Mouse (Mus musculus): Measurements from ENCODE around the gene Hdgfl3. TPM values are rescaled to one million over a fixed set of nuclear protein-coding genes. Genes with fewer than 3 reads are reported as not detected.

Hdgfl3 gene
- total and polyA plus RNA-seq, 3 experiments: 0.26 TPM; not detected in 2

DNA sequence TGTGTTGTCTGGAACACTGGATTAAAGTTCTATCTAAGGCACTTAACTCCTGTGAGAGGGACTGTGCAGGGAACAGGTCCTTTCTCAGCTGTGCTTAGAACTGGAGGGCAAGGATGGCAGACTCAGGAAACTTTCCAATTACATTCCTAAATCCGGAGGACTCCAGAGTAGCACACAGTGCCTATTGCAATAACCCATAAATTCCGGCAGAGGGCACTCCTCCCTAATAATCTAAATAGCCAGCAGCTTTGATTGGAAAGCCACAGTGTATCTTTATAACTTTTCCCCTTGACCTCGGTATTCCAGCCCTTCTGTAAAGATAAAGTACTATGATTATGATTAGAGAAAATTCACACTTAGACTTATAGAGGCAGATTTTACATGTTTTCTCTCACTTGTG, 25.4 kb upstream of the Hdgfl3 start (continued):
- TF ChIP-seq ZC3H11A (IDR thresholded peaks at IDR 0.05; ENCODE audit: low read depth, low read length): 0 out of 2 replicates have a peak, but pooled peaks have one; percentile 5

- no peak overlapping the region for H3K9ac ChIP-seq (ENCODE audit: control insufficient read depth, low read depth, low read length, poor library complexity, severe bottlenecking)
- no peaks in the 10 kb centered on the region; a peak in 1 of 4 replicates for H3K27me3 ChIP-seq (ENCODE audit: control insufficient read depth in 1 of 2, insufficient read depth in 2 of 2, low read length in 2 of 2)
- no peak overlapping the region for H3K4me3 ChIP-seq (ENCODE audit: control insufficient read depth in 1 of 2, insufficient read depth in 1 of 2, low read depth in 2 of 2, low read length in 2 of 2)
- TF ChIP-seq RAD21 (IDR thresholded peaks at IDR 0.05; ENCODE audit: low read depth, low read length) (peak; percentile 15), EP300 (IDR thresholded peaks at IDR 0.05; ENCODE audit: low read depth in 1 of 2, low read length in 2 of 2) (no peak), ZKSCAN1 (IDR thresholded peaks at IDR 0.05; ENCODE audit: low read depth, low read length) (no peak), CTCF (IDR thresholded peaks at IDR 0.05 in 2 of 3, conservative IDR thresholded peaks at IDR 0.05 in 1 of 3; ENCODE audit: control insufficient read depth in 1 of 3, insufficient read depth in 1 of 3, low read depth in 2 of 3, low read length in 3 of 3, poor library complexity in 1 of 3, severe bottlenecking in 1 of 3) (peak in 2 of 3 experiments; percentile 13 to 32; a peak in 3 of 6 replicates), NRF1 (IDR thresholded peaks at IDR 0.05; ENCODE audit: insufficient read depth, low read depth, low read length, poor library complexity, severe bottlenecking) (no peak), CHD2 (IDR thresholded peaks at IDR 0.05; ENCODE audit: low read length) (no peak)
- H3K79me2 ChIP-seq (ENCODE audit: control insufficient read depth, insufficient read depth, low read length, poor library complexity): no peaks in the 10 kb centered on the region
- no peaks in the 10 kb centered on the region for H3K36me3 ChIP-seq (ENCODE audit: control insufficient read depth in 1 of 2, insufficient read depth in 2 of 2, low read length in 2 of 2)
- H3K4me1 ChIP-seq (ENCODE audit: control insufficient read depth in 1 of 2, insufficient read depth in 2 of 2, low read length in 2 of 2): no peaks in the 10 kb centered on the region
- no peaks in the 10 kb centered on the region for H3K9me3 ChIP-seq (replicated peaks; ENCODE audit: insufficient read depth, low read length)
- no peak overlapping the region for H3K27ac ChIP-seq (ENCODE audit: control insufficient read depth, low read depth, low read length)
- peak; percentile 6 for DNase-seq (ENCODE audit: low read depth, low spot score)
Measured at GRCm38 (mm10) chr7:81954208-81954846, 20.1 kb upstream of the Hdgfl3 start.

DNA sequence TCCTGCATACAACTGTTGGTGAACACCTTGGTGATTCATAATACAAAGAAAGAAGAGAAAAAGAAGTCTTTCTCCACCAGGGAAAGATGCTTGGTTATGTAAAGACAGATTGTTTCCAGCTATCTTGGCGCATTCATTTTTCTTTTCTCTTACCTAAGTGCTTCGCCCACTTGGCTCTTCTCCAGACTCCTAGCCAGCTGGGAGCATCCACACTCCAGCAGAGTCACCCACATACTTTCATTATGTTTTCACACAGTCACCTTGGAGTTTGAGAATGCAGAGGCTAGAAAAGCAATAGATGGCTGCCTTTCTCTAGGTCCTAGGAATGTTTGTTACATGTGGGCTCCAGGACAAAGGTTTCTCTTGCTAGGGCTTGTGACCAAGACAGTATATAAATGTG, 16.2 kb upstream of the Hdgfl3 start:
- TF ChIP-seq ZC3H11A (IDR thresholded peaks at IDR 0.05; ENCODE audit: low read depth, low read length) (no peak), POLR2AphosphoS5 (IDR thresholded peaks at IDR 0.05; ENCODE audit: borderline replicate concordance, low read depth, low read length) (no peak), RAD21 (IDR thresholded peaks at IDR 0.05; ENCODE audit: low read depth, low read length) (no peak), MXI1 (IDR thresholded peaks at IDR 0.05; ENCODE audit: low read depth, low read length) (no peak), USF2 (IDR thresholded peaks at IDR 0.05; ENCODE audit: borderline replicate concordance in 1 of 2, insufficient read depth in 1 of 2, low read depth in 1 of 2, low read length in 2 of 2) (no peak), MAFK (IDR thresholded peaks at IDR 0.05; ENCODE audit: borderline replicate concordance, low read depth, low read length) (no peak)
- no peaks in the 10 kb centered on the region for H3K9me3 ChIP-seq (replicated peaks; ENCODE audit: insufficient read depth, low read length)
- no peaks in the 10 kb centered on the region for H3K36me3 ChIP-seq (ENCODE audit: control insufficient read depth in 1 of 2, insufficient read depth in 2 of 2, low read length in 2 of 2)
- H3K4me1 ChIP-seq (ENCODE audit: control insufficient read depth in 1 of 2, insufficient read depth in 2 of 2, low read length in 2 of 2): no peaks in the 10 kb centered on the region
- no peaks in the 10 kb centered on the region; a peak in 1 of 4 replicates for H3K27me3 ChIP-seq (ENCODE audit: control insufficient read depth in 1 of 2, insufficient read depth in 2 of 2, low read length in 2 of 2)
- H3K4me3 ChIP-seq (ENCODE audit: control insufficient read depth in 1 of 2, insufficient read depth in 1 of 2, low read depth in 2 of 2, low read length in 2 of 2): no peak overlapping the region
- H3K9ac ChIP-seq (ENCODE audit: control insufficient read depth, low read depth, low read length, poor library complexity, severe bottlenecking): no peak overlapping the region
- DNase-seq (ENCODE audit: low read depth, low spot score): no peak
- H3K27ac ChIP-seq (ENCODE audit: control insufficient read depth, low read depth, low read length): no peak overlapping the region
- H3K79me2 ChIP-seq (ENCODE audit: control insufficient read depth, insufficient read depth, low read length, poor library complexity): no peaks in the 10 kb centered on the region

Measured in MEL (cell line).